Mouse (Mus musculus) testis, adult 2 months (tissue): ENCODE data around the gene Slc16a2.

Source experiments
- CTCF ChIP-seq: fragments of 200-500 bp; IDR thresholded peaks from 2 replicates; pipeline ENCODE4 v1.5.1; 2012; ENCODE audit warnings: low read depth, mild to moderate bottlenecking, inconsistent platforms, low read length, moderate library complexity; ENCODE audit not compliant: control insufficient read depth, insufficient read depth, insufficient replicate concordance
- POLR2A ChIP-seq: fragments of 200-500 bp; IDR thresholded peaks from 2 replicates; pipeline ENCODE4 v1.6.1; 2012; ENCODE audit warnings: low read depth, mild to moderate bottlenecking, inconsistent platforms, low read length, moderate library complexity; ENCODE audit not compliant: control insufficient read depth

DNA sequence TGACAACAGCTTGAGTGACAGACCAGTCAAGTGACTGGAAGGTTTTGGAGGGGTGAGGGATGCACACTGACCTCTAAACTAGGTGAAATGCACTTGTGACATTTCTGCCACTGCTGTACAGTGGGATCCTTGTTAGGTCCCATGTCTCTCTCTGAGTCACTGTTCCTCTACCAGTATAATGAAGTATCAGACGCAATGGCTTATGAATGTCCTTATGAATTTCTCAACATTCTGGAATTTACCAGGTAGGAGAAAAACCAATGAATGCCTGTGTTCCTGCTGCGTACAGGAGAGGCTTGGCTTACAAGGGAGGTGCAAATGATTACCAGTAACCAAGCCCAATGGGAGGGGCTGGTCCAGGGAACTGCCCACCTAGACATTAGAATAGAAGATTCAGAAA, 30.5 kb downstream of the Slc16a2 start:
- no peak for TF ChIP-seq CTCF
- no peak for TF ChIP-seq POLR2A
